Mouse (Mus musculus) testis, postnatal 14 days (tissue): ENCODE measurements at regions not wholly inside any gene's neighbourhood (a gene's known extent, or its start where the extent isn't known, plus 50 kb on each side); places are given as distances from the start of the nearest gene placed in this dataset.
A peak's percentile ranks its signal among the peaks of the same experiment; 100 is the strongest.

ENCODE experiments used
- DNase-seq: peaks from one replicate; pipeline ENCODE4 v3.0.0; 2021; ENCODE audit warnings: low spot score

GRCm38 (mm10) chr3:38397615-38397956, 87.1 kb downstream of the Ankrd50 start:
- no peak for DNase-seq

DNA sequence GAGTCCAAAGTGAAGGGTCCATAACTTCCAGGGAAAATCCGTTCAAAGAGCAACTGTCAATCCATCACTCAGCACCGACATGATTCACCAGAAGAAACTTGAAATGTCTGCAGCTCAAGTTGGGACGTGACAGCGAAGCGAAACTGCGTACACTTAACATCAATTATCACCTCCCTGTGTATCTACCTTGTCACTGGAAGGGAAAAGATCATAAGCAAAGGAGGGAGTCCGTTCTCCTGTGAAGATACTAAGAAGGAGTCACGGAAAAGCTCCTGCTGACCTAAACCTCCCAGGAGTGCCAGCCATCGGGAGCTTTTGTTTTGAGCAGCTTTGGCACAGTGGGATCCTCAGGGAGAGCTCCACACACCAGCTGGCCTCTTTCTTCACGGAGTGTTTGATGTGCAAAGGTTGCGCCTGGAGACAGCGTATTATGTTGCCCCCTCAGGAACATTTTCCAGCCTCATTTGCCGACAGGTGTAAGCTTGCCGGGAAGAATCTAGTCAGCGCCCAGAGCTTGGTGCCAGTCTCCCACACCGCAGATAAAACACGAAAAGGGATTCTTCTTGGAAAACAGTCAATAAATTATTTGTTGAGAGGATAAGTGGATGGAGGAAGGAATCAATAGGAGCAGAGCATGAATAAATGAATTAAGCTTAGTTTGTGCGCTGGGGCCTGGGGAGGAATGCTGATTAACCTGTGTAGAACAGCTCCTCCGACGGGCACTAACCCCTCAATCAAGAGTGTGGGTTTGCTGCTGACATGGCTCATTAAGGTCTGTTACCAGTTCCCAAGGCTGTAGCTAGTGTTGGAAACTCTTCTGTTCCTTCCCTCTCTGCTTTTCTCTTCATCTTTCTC, 87.7 kb downstream of the Ankrd50 start:
- no peak for DNase-seq

- DNase-seq: no peak
These were observed 90.3 kb downstream of the Ankrd50 start for GRCm38 (mm10) chr3:38394308-38394707.

- no peak for DNase-seq
These were observed 95.0 kb downstream of the Ankrd50 start for GRCm38 (mm10) chr3:38389647-38390046.

- no peak for DNase-seq
These were observed 95.7 kb downstream of the Ankrd50 start for GRCm38 (mm10) chr3:38388961-38389360.

GRCm38 (mm10) chr3:38382743-38383142, 101.9 kb downstream of the Ankrd50 start:
- DNase-seq: no peak

DNA sequence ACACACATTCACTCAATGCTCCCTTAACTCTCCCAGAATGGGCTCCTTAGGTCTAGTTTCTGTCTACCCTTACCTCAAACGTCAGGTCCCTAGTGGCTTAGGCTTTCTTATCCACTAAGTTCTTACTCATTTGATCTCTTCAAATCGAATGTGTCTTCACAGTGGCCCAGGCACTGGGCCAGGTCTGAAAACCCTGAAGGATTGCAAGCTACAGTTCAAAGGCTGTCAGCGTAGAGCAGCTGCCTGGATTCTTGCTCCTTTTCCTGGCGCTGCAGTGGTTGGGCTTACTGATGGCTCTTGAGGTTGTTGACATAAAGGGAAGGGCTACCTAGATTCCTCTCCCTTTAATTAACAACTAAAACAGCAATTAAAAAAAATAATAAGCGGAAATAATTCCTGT, 103.0 kb downstream of the Ankrd50 start:
- no peak for DNase-seq

- DNase-seq: no peak
These were observed 111.0 kb downstream of the Ankrd50 start for GRCm38 (mm10) chr3:38373690-38374089.

- no peak for DNase-seq
These were observed 112.9 kb downstream of the Ankrd50 start for GRCm38 (mm10) chr3:38371702-38372101.

- DNase-seq: no peak
These were observed 120.8 kb downstream of the Ankrd50 start for GRCm38 (mm10) chr3:38363888-38364287.

DNA sequence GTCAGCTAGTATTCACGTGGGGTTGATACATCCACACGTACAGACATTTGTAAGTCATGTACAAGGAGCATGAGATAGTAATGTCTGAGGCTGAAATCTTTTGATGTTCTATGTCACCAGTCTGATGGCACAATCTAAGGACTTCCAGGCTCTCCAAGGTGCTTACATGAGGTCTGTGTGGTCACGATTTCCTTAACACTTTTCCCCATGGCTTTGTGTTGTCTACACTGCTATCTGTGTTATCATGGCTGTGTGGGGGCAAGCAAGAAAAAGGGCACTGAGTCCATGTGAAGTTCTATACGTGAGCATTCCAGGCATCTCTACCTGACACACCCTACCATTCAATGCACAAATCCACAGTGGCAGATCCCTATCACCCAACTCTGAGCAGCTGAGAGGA, 123.2 kb downstream of the Ankrd50 start:
- no peak for DNase-seq

DNA sequence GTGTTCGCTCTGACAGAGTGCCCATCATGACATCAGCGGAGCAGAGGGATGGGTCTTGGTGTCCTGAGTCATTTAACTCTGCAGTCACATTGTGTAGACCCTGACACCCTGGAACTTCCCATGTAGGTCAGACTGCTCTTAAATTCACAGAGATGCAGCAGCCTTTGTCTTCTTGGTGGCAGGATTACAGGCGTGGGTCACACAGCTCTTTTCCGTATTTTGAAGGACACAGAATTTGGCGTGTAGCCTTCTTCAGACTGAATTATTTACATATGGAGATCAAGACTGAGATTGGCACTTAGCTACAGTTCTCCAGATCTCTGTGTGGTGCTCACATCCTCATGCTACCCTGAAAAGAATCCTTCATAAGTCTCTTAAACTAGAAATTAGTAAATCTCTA, 123.7 kb downstream of the Ankrd50 start:
- no peak for DNase-seq

GRCm38 (mm10) chr3:38360421-38360921, 124.2 kb downstream of the Ankrd50 start:
- no peak for DNase-seq

DNA sequence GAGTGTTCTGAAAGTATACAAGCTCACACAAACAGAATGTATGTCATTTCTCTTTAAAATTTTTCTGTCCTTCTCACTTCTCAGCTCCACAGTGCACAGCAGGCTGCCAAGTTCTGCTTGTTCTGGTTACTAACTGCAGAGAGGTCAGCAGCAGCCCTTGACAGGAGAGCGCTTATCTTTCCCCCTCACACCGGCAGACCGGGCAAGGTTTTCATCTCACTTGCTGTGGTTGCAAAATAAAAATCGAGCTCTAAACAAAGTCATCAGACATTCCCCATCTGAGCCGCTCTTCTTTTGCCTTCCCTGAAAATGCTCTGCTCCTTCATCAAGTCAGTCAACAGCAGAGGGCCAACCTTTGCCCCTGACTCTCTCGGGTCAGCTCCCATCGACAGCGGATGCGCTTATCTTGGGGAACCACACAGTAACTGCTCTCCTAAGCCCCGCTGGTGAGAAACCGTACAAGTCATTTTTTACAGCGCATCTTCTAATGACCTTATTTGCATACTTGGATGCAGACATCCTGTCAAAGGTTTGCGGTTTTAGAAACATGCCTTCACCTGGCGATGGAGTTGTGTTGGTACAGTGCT, 126.6 kb downstream of the Ankrd50 start:
- DNase-seq: peak; percentile 29

GRCm38 (mm10) chr3:38344283-38344682, 140.4 kb downstream of the Ankrd50 start:
- DNase-seq: no peak

DNA sequence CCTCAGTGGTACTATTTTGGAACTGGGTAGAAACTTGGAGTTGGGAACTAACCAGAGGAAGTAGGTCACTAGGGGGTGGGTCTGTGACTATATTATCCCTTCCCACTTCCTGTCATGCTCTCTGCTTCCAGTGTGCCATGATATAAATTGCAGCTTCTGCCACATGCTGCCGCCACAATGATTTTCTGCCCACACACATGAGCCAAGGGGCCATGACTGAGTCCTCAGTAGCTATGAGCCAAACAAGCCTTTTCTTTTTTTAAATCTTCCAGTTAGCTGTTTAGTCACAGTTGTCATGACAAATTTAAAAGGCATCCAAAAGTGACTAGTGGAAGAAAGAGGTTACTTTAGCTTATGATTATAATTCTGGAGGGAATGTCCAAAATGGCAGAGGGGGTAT, 143.0 kb downstream of the Ankrd50 start:
- no peak for DNase-seq

GRCm38 (mm10) chr3:38333321-38333910, 151.2 kb downstream of the Ankrd50 start:
- no peak for DNase-seq

- no peak for DNase-seq
These were observed 153.5 kb downstream of the Ankrd50 start for GRCm38 (mm10) chr3:38331169-38331568.

GRCm38 (mm10) chr3:38327286-38327685, 157.4 kb downstream of the Ankrd50 start:
- no peak for DNase-seq

- no peak for DNase-seq
These were observed 158.4 kb downstream of the Ankrd50 start for GRCm38 (mm10) chr3:38326211-38326610.

GRCm38 (mm10) chr3:38324663-38325062, 160.0 kb downstream of the Ankrd50 start:
- DNase-seq: no peak

GRCm38 (mm10) chr3:38322426-38322825, 162.2 kb downstream of the Ankrd50 start:
- peak; percentile 65 for DNase-seq

DNA sequence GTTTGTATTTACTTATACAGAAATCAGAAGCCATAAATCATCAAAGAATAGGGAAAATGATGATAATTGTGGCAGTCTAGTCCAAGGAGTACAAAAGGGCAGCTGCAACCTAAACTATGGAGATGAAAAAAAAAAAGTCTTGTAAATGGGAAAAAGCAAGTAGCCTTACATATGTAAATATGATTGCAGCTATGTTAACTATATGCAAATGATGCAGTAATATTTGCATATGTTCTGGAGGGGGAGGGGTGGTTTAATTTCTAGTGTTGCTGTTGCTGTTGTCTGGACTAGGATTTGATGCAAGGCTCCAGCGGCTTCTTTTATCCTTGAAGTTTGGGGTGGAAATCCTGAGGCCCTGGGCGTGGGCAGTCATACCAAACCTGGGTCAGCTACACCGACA, 163.0 kb downstream of the Ankrd50 start:
- DNase-seq: no peak
